Mouse (Mus musculus): ENCODE measurements around the gene C5ar1. TPM values are rescaled to one million over a fixed set of nuclear protein-coding genes. Genes with fewer than 3 reads are reported as not detected.
A peak's percentile ranks its signal among the peaks of the same experiment; 100 is the strongest.

C5ar1 gene
- polyA plus RNA-seq, 1 experiment from 2014 or later: 3.1 TPM

- TF ChIP-seq CTCF (IDR thresholded peaks at IDR 0.05; ENCODE audit: low read depth): peak; percentile 52
- peak; percentile 37 for DNase-seq (ENCODE audit: low spot score)
- 60% methylated on average over 12 of the region's 12 CpGs for WGBS
These were observed 48.4 kb downstream of the C5ar1 start for GRCm38 (mm10) chr7:16210862-16211365.

GRCm38 (mm10) chr7:16208781-16209665 is 50.3 kb downstream of the C5ar1 start:
- Histone ChIP-seq H3K4me3 (replicated peaks; ENCODE audit: low read depth, low read length) (no peak overlapping the region), H3K9ac (ENCODE audit: low read depth, low read length) (no peak overlapping the region), H3K4me2 (ENCODE audit: low read length) (no peak overlapping the region), H3K27ac (no peak overlapping the region), H3K9me3 (replicated peaks; ENCODE audit: low read length) (no peaks in the 10 kb centered on the region), H3K4me1 (replicated peaks; ENCODE audit: insufficient read depth, low read length) (no peaks in the 10 kb centered on the region), H3K27me3 (ENCODE audit: insufficient read depth, low read length) (no peaks in the 10 kb centered on the region), H3K36me3 (ENCODE audit: insufficient read depth, low read length) (peaks cover 20% of the 10 kb centered on the region)
- DNase-seq (ENCODE audit: low spot score) (peak; percentile 70), ATAC-seq (replicated peaks; ENCODE audit: low FRiP score, low read depth) (no peak)
- TF ChIP-seq CTCF (IDR thresholded peaks at IDR 0.05; ENCODE audit: low read depth): no peak
- 57% methylated on average over 21 of the region's 21 CpGs for WGBS

More at GRCm38 (mm10) chr7:16210862-16211365, 48.4 kb downstream of the C5ar1 start:
- no peak overlapping the region for H3K4me2 ChIP-seq (ENCODE audit: low read length)
- peak; percentile 18; the same call in 1 of the 2 replicates for ATAC-seq (replicated peaks; ENCODE audit: low FRiP score, low read depth)
- H3K27ac ChIP-seq: no peak overlapping the region
- H3K4me3 ChIP-seq (replicated peaks; ENCODE audit: low read depth, low read length): no peak overlapping the region
- H3K9ac ChIP-seq (ENCODE audit: low read depth, low read length): no peak overlapping the region
- no peaks in the 10 kb centered on the region for H3K4me1 ChIP-seq (replicated peaks; ENCODE audit: insufficient read depth, low read length)
- H3K9me3 ChIP-seq (replicated peaks; ENCODE audit: low read length): no peaks in the 10 kb centered on the region
- peaks cover 38% of the 10 kb centered on the region for H3K36me3 ChIP-seq (ENCODE audit: insufficient read depth, low read length)
- no peaks in the 10 kb centered on the region for H3K27me3 ChIP-seq (ENCODE audit: insufficient read depth, low read length)

- Histone ChIP-seq H3K4me1 (replicated peaks; ENCODE audit: insufficient read depth, low read length) (no peaks in the 10 kb centered on the region), H3K27ac (no peak overlapping the region), H3K4me2 (ENCODE audit: low read length) (no peak overlapping the region), H3K36me3 (ENCODE audit: insufficient read depth, low read length) (peaks cover 16% of the 10 kb centered on the region; the same call in 1 of the 2 replicates), H3K9ac (ENCODE audit: low read depth, low read length) (no peak overlapping the region), H3K4me3 (replicated peaks; ENCODE audit: low read depth, low read length) (no peak overlapping the region), H3K9me3 (replicated peaks; ENCODE audit: low read length) (no peaks in the 10 kb centered on the region), H3K27me3 (ENCODE audit: insufficient read depth, low read length) (no peaks in the 10 kb centered on the region)
- no peak for ATAC-seq (replicated peaks; ENCODE audit: low FRiP score, low read depth)
- DNase-seq (ENCODE audit: low spot score): peak; percentile 17
- 67% methylated on average over 10 of the region's 10 CpGs for WGBS
- TF ChIP-seq CTCF (IDR thresholded peaks at IDR 0.05; ENCODE audit: low read depth): no peak
These were observed 51.8 kb downstream of the C5ar1 start for GRCm38 (mm10) chr7:16207496-16207895.

GRCm38 (mm10) chr7:16207076-16207475 is 52.3 kb downstream of the C5ar1 start:
- Histone ChIP-seq H3K9me3 (replicated peaks; ENCODE audit: low read length) (no peaks in the 10 kb centered on the region), H3K36me3 (ENCODE audit: insufficient read depth, low read length) (peaks cover 16% of the 10 kb centered on the region; the same call in 1 of the 2 replicates), H3K27ac (no peak overlapping the region), H3K4me1 (replicated peaks; ENCODE audit: insufficient read depth, low read length) (no peaks in the 10 kb centered on the region), H3K4me2 (ENCODE audit: low read length) (no peak overlapping the region), H3K9ac (ENCODE audit: low read depth, low read length) (no peak overlapping the region), H3K4me3 (replicated peaks; ENCODE audit: low read depth, low read length) (no peak overlapping the region), H3K27me3 (ENCODE audit: insufficient read depth, low read length) (no peaks in the 10 kb centered on the region)
- no peak for TF ChIP-seq CTCF (IDR thresholded peaks at IDR 0.05; ENCODE audit: low read depth)
- 78% methylated on average over 7 of the region's 7 CpGs for WGBS
- ATAC-seq (replicated peaks; ENCODE audit: low FRiP score, low read depth): no peak
- no peak for DNase-seq (ENCODE audit: low spot score)

GRCm38 (mm10) chr7:16204791-16205190 is 54.5 kb downstream of the C5ar1 start:
- H3K4me1 ChIP-seq (replicated peaks; ENCODE audit: insufficient read depth, low read length): no peaks in the 10 kb centered on the region
- no peak for ATAC-seq (replicated peaks; ENCODE audit: low FRiP score, low read depth)
- DNase-seq (ENCODE audit: low spot score): no peak
- peaks cover 24% of the 10 kb centered on the region; the same call in 1 of the 2 replicates for H3K36me3 ChIP-seq (ENCODE audit: insufficient read depth, low read length)
- no peak overlapping the region for H3K27ac ChIP-seq
- no peak overlapping the region for H3K4me3 ChIP-seq (replicated peaks; ENCODE audit: low read depth, low read length)
- H3K4me2 ChIP-seq (ENCODE audit: low read length): no peak overlapping the region
- no peak for TF ChIP-seq CTCF (IDR thresholded peaks at IDR 0.05; ENCODE audit: low read depth)
- WGBS: 66% methylated on average over 9 of the region's 9 CpGs
- no peak overlapping the region for H3K9ac ChIP-seq (ENCODE audit: low read depth, low read length)
- H3K9me3 ChIP-seq (replicated peaks; ENCODE audit: low read length): no peaks in the 10 kb centered on the region
- no peaks in the 10 kb centered on the region for H3K27me3 ChIP-seq (ENCODE audit: insufficient read depth, low read length)

- Histone ChIP-seq H3K27ac (peak overlapping the region; percentile 19; the same call in 1 of the 2 replicates), H3K4me3 (replicated peaks; ENCODE audit: low read depth, low read length) (no peak overlapping the region), H3K36me3 (ENCODE audit: insufficient read depth, low read length) (0 out of 2 replicates have a peak, but pooled peaks cover 30% of the 10 kb centered on the region), H3K9me3 (replicated peaks; ENCODE audit: low read length) (no peaks in the 10 kb centered on the region), H3K4me1 (replicated peaks; ENCODE audit: insufficient read depth, low read length) (no peaks in the 10 kb centered on the region), H3K4me2 (ENCODE audit: low read length) (no peak overlapping the region), H3K27me3 (ENCODE audit: insufficient read depth, low read length) (no peaks in the 10 kb centered on the region), H3K9ac (ENCODE audit: low read depth, low read length) (0 out of 2 replicates have a peak overlapping the region, but pooled peaks have one; percentile 27)
- no peak for TF ChIP-seq CTCF (IDR thresholded peaks at IDR 0.05; ENCODE audit: low read depth)
- DNase-seq (ENCODE audit: low spot score) (peak; percentile 63), ATAC-seq (replicated peaks; ENCODE audit: low FRiP score, low read depth) (peak; percentile 46)
- WGBS: 52% methylated on average over 13 of the region's 13 CpGs
These were observed 55.8 kb downstream of the C5ar1 start for GRCm38 (mm10) chr7:16203505-16203903.
